Comparison of ENCODE assay signal across 7 mouse cellular contexts in genomic region chrX:71364554-71364991, GRCm38 (mm10). TPM values are rescaled to one million over a fixed set of nuclear protein-coding genes. Genes with fewer than 3 reads are reported as not detected.
DNase-seq lines count a peak whose midpoint lies in the region; ATAC-seq lines count a peak whose summit lies in the region.

Gene Mtmr1, plus strand, starts transcription at chrX:71364760.

- H3K4me2 ChIP-seq in embryonic facial prominence, embryonic 11.5 days (ENCODE audit: low read depth, low read length) = peak within 1 kb of the TSS; percentile 61
- peak within 1 kb of the TSS; percentile 62 for H3K4me2 ChIP-seq in limb, embryonic 12.5 days
- H3K4me2 ChIP-seq in midbrain, embryonic 14.5 days (ENCODE audit: low read length) = peak within 1 kb of the TSS; percentile 54

- WGBS in embryonic facial prominence, embryonic 11.5 days = 15% methylated on average over 21 of the region's 47 CpGs
- 12% methylated on average over 29 of the region's 47 CpGs for WGBS in limb, embryonic 12.5 days
- WGBS in midbrain, embryonic 14.5 days = 14% methylated on average over 42 of the region's 47 CpGs

- no peaks in the 10 kb centered on the region for H3K27me3 ChIP-seq in embryonic facial prominence, embryonic 11.5 days (ENCODE audit: control insufficient read depth, insufficient read depth, low read length)
- no peaks in the 10 kb centered on the region for H3K27me3 ChIP-seq in limb, embryonic 12.5 days
- H3K27me3 ChIP-seq in midbrain, embryonic 14.5 days (ENCODE audit: control insufficient read depth, insufficient read depth, low read length) = no peaks in the 10 kb centered on the region

- peak; percentile 95 for ATAC-seq in embryonic facial prominence, embryonic 11.5 days (replicated peaks; ENCODE audit: insufficient number of reproducible peaks, low FRiP score, low TSS enrichment, low read depth)
- ATAC-seq in granulocyte monocyte progenitor cell, adult 5-6 weeks (replicated peaks; ENCODE audit: poor library complexity, severe bottlenecking) = peak; percentile 90
- ATAC-seq in limb, embryonic 12.5 days (ENCODE audit: insufficient number of reproducible peaks, insufficient read depth, low FRiP score, low TSS enrichment, low read depth) = peak; percentile 88
- ATAC-seq in midbrain, embryonic 14.5 days (ENCODE audit: low FRiP score, low TSS enrichment) = peak; percentile 89

- H3K36me3 ChIP-seq in embryonic facial prominence, embryonic 11.5 days (replicated peaks; ENCODE audit: control insufficient read depth, insufficient read depth, low read depth, low read length) = no peaks in the 10 kb centered on the region
- no peaks in the 10 kb centered on the region for H3K36me3 ChIP-seq in limb, embryonic 12.5 days
- H3K36me3 ChIP-seq in midbrain, embryonic 14.5 days (ENCODE audit: control insufficient read depth, insufficient read depth, low read length) = no peaks in the 10 kb centered on the region

- H3K27ac ChIP-seq in embryonic facial prominence, embryonic 11.5 days (replicated peaks; ENCODE audit: low read depth, low read length) = no peak within 1 kb of the TSS
- H3K27ac ChIP-seq in limb, embryonic 12.5 days = 0 out of 2 replicates have a peak within 1 kb of the TSS, but pooled peaks have one; percentile 23
- H3K27ac ChIP-seq in midbrain, embryonic 14.5 days (replicated peaks; ENCODE audit: low read depth, low read length) = peak within 1 kb of the TSS; percentile 81

- H3K4me1 ChIP-seq in embryonic facial prominence, embryonic 11.5 days (ENCODE audit: control insufficient read depth, insufficient read depth, low read length) = no peaks in the 10 kb centered on the region
- H3K4me1 ChIP-seq in limb, embryonic 12.5 days (replicated peaks) = no peaks in the 10 kb centered on the region
- no peaks in the 10 kb centered on the region for H3K4me1 ChIP-seq in midbrain, embryonic 14.5 days (ENCODE audit: control insufficient read depth, insufficient read depth, low read length)

- H3K9me3 ChIP-seq in embryonic facial prominence, embryonic 11.5 days (replicated peaks; ENCODE audit: control insufficient read depth, low read length) = no peaks in the 10 kb centered on the region
- H3K9me3 ChIP-seq in limb, embryonic 12.5 days = no peaks in the 10 kb centered on the region
- H3K9me3 ChIP-seq in midbrain, embryonic 14.5 days (ENCODE audit: control insufficient read depth, low read length) = no peaks in the 10 kb centered on the region

- peak within 1 kb of the TSS; percentile 62 for H3K9ac ChIP-seq in embryonic facial prominence, embryonic 11.5 days (replicated peaks; ENCODE audit: low read length)
- H3K9ac ChIP-seq in limb, embryonic 12.5 days (replicated peaks) = peak within 1 kb of the TSS; percentile 63
- peak within 1 kb of the TSS; percentile 82 for H3K9ac ChIP-seq in midbrain, embryonic 14.5 days (replicated peaks; ENCODE audit: low read length)

- DNase-seq in adrenal gland, postnatal 25 days = peak; percentile 86
- DNase-seq in embryonic facial prominence, embryonic 11.5 days (ENCODE audit: low spot score) = peak; percentile 70
- peak; percentile 82 for DNase-seq in kidney, adult 11 months
- DNase-seq in midbrain, embryonic 14.5 days = peak; percentile 86
- peak; percentile 75 to 81 for DNase-seq in spleen, adult 18-20 months

- H3K4me3 ChIP-seq in embryonic facial prominence, embryonic 11.5 days (ENCODE audit: low read depth, low read length) = peak within 1 kb of the TSS; percentile 46
- H3K4me3 ChIP-seq in limb, embryonic 12.5 days (replicated peaks) = peak within 1 kb of the TSS; percentile 55
- peak within 1 kb of the TSS; percentile 56 for H3K4me3 ChIP-seq in midbrain, embryonic 14.5 days (replicated peaks; ENCODE audit: low read depth, low read length)

RNA-seq across cellular contexts. Expression of gene Mtmr1, which starts in this region (rescaled TPM):
- total RNA-seq in adrenal gland, postnatal 25 days (2021) = 36.4 and 40.3 TPM in 2 replicates
- polyA plus RNA-seq in embryonic facial prominence, embryonic 11.5 days (2014; fragmentation: Nextera tagmentation; extraction: Ambion mirVana) = 9.9 and 10.6 TPM in 2 replicates
- 44.9 and 49.7 TPM in 2 replicates for total RNA-seq in granulocyte monocyte progenitor cell, adult 5-6 weeks (2014; fragmentation: Nextera tagmentation)
- 44.3 and 45.2 TPM in 2 replicates for total RNA-seq in granulocyte monocyte progenitor cell, adult 5-6 weeks (2017)
- polyA plus RNA-seq in limb, embryonic 12.5 days (2016; fragmentation: Nextera tagmentation; extraction: Ambion mirVana) = 8.9 and 9.6 TPM in 2 replicates
- 18.2 and 23.0 TPM in 2 replicates for polyA plus RNA-seq in midbrain, embryonic 14.5 days (2014; fragmentation: Nextera tagmentation; extraction: Ambion mirVana)
